Mouse (Mus musculus) intestine, embryonic 16.5 days (tissue): ENCODE measurements around the gene Kiss1. TPM values are rescaled to one million over a fixed set of nuclear protein-coding genes. Genes with fewer than 3 reads are reported as not detected.

ENCODE experiments used
- ATAC-seq: fragments of 200-750 bp; cut with Nextera tagmentation; 2 replicates; pipeline ENCODE4 v1.8.0; 2017; ENCODE audit warnings: moderate TSS enrichment, moderate library complexity
- H3K27ac ChIP-seq: fragments of 300-500 bp; sonication (generic); 2 replicates; pipeline ENCODE4 v1.5.1; 2014; ENCODE audit warnings: mild to moderate bottlenecking, low read length
- H3K27me3 ChIP-seq: fragments of 300-500 bp; sonication (generic); replicated peaks from 2 replicates; pipeline ENCODE4 v1.6.1; 2014; ENCODE audit warnings: low read length, control low read depth, mixed read lengths; ENCODE audit not compliant: control insufficient read depth, insufficient read depth
- H3K36me3 ChIP-seq: fragments of 300-500 bp; sonication (generic); 2 replicates; pipeline ENCODE4 v1.6.1; 2014; ENCODE audit warnings: low read length, control low read depth; ENCODE audit not compliant: control insufficient read depth, insufficient read depth
- H3K4me1 ChIP-seq: fragments of 300-500 bp; sonication (generic); 2 replicates; pipeline ENCODE4 v1.6.1; 2014; ENCODE audit warnings: low read length, control low read depth, mixed read lengths; ENCODE audit not compliant: control insufficient read depth, insufficient read depth
- H3K4me2 ChIP-seq: fragments of 300-500 bp; sonication (generic); 2 replicates; pipeline ENCODE4 v1.6.1; 2014; ENCODE audit warnings: low read depth, low read length, control low read depth
- H3K4me3 ChIP-seq: fragments of 300-500 bp; sonication (generic); 2 replicates; pipeline ENCODE4 v1.5.1; 2014; ENCODE audit warnings: mild to moderate bottlenecking, low read length
- H3K9ac ChIP-seq: fragments of 300-500 bp; sonication (generic); 2 replicates; pipeline ENCODE4 v1.6.1; 2014; ENCODE audit warnings: low read depth, low read length
- H3K9me3 ChIP-seq: fragments of 300-500 bp; sonication (generic); 2 replicates; pipeline ENCODE4 v1.6.1; 2016; ENCODE audit warnings: low read length, control low read depth; ENCODE audit not compliant: control insufficient read depth
- WGBS: fragments of 180-500 bp; shearing (Covaris S2); extraction: QIAGEN DNeasy Blood & Tissue Kit; methylation state at CpG from one replicate; pipeline ENCODE4 v1.1.7; 2014; 5-methylcytosine and 5-hydroxymethylcytosine counted together
- polyA plus RNA-seq: library from polyadenylated mRNA; unstranded; fragments of >200 nt; fragmentation: Nextera tagmentation; extraction: Ambion mirVana; gene quantifications from 2 replicates; pipeline ENCODE4 v1.2.1, GENCODE M21; 2015

Gene Kiss1
- polyA plus RNA-seq, 1 experiment from 2014 or later: not detected

DNA sequence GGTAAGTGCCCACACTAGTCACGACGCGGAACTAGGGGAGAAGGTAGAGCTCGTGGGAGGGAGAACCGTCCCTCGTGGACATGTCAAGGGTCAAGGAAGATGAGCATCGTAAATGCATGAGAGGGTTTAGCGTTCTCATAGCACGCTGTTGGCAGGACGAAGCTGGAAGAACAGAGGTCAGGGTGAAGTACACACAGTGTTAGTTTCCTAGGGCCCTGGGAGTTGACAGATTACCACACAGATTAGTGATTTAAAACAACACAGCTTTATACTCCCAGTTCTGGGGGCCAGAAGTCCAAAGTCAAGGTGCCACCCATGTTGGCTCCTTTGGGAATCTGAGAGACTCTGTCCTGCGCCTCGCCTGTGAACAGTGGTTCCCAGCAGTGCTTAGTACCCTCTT lies 33.8 kb upstream of the Kiss1 start:
- no peak for ATAC-seq
- Histone ChIP-seq H3K27ac (no peak overlapping the region), H3K36me3 (peaks cover 5% of the 10 kb centered on the region), H3K4me1 (no peaks in the 10 kb centered on the region), H3K4me2 (no peak overlapping the region), H3K9me3 (no peaks in the 10 kb centered on the region), H3K27me3 (no peaks in the 10 kb centered on the region), H3K4me3 (no peak overlapping the region), H3K9ac (no peak overlapping the region)
- WGBS: 86% methylated on average over 12 of the region's 12 CpGs

DNA sequence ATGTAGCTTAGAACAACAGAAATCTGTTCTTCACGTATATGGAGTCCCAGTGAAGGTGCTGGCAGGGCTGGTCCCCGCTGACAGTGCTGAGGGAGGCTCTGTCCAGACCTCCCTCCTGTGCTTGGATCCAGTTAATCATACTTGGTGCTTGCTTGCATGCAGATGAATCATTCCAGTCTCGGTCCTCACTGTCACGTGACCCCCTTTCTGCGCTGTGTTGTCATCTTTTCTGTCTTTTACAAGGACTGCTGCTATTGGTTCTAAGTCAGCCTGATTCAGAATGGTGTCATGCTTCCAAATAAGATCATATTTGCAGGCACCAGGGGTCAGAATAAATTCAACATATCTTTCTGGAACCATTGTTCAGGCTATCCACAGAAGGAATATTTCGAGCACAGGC lies 29.8 kb upstream of the Kiss1 start:
- no peak overlapping the region for H3K4me3 ChIP-seq
- no peaks in the 10 kb centered on the region for H3K27me3 ChIP-seq
- H3K27ac ChIP-seq: no peak overlapping the region
- 91% methylated on average over 6 of the region's 6 CpGs for WGBS
- no peak overlapping the region for H3K9ac ChIP-seq
- no peaks in the 10 kb centered on the region for H3K4me1 ChIP-seq
- peaks cover 5% of the 10 kb centered on the region for H3K36me3 ChIP-seq
- H3K4me2 ChIP-seq: no peak overlapping the region
- ATAC-seq: no peak
- H3K9me3 ChIP-seq: no peaks in the 10 kb centered on the region

DNA sequence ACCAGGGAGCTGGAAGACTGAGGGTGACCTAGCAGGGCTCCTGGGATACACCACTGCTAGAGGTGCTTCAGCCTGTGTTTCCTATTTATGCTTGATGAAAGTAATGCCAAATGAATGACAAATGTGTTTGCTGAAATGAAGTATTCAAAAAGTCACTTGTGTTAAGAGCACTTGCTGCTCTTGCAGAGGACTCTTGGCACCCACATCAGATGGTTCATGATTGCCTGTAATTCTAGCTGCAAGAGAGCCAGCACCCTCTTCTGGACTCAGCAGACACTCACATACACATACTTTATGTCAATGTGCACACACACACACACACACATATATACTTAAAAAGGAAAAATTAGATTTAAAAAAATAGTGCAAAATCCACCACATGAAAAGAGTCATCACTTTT lies 29.1 kb upstream of the Kiss1 start:
- no peaks in the 10 kb centered on the region for H3K27me3 ChIP-seq
- no peak for ATAC-seq
- H3K4me2 ChIP-seq: no peak overlapping the region
- no peak overlapping the region for H3K9ac ChIP-seq
- H3K36me3 ChIP-seq: peaks cover 1% of the 10 kb centered on the region
- H3K4me1 ChIP-seq: no peaks in the 10 kb centered on the region
- H3K27ac ChIP-seq: no peak overlapping the region
- H3K4me3 ChIP-seq: no peak overlapping the region
- H3K9me3 ChIP-seq: no peaks in the 10 kb centered on the region

DNA sequence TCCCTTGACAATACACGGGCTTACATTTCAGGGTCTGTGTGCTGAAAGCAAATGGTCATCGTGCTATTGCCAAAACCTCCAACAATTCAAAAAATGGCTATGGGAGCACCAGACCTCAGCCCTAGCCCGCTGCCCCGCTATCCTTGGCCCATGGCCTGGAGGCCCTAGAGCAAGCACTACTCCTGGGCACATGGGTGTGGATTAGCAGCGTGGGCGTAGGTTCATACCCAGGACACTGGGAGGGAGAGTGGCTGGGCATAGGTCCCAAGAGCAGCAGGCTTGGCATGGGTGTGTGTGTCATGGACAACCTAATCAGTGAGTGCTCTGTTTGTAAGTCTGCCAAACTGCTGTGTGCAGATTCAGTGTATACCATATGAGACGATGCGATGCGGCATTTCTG lies 25.3 kb upstream of the Kiss1 start:
- WGBS: 84% methylated on average over 9 of the region's 9 CpGs
- peaks cover 4% of the 10 kb centered on the region; the same call in 1 of the 2 replicates for H3K36me3 ChIP-seq
- no peak overlapping the region for H3K4me2 ChIP-seq
- H3K27me3 ChIP-seq: no peaks in the 10 kb centered on the region
- no peak for ATAC-seq
- no peak overlapping the region for H3K4me3 ChIP-seq
- no peaks in the 10 kb centered on the region for H3K9me3 ChIP-seq
- H3K9ac ChIP-seq: no peak overlapping the region
- H3K27ac ChIP-seq: no peak overlapping the region
- no peaks in the 10 kb centered on the region for H3K4me1 ChIP-seq

DNA sequence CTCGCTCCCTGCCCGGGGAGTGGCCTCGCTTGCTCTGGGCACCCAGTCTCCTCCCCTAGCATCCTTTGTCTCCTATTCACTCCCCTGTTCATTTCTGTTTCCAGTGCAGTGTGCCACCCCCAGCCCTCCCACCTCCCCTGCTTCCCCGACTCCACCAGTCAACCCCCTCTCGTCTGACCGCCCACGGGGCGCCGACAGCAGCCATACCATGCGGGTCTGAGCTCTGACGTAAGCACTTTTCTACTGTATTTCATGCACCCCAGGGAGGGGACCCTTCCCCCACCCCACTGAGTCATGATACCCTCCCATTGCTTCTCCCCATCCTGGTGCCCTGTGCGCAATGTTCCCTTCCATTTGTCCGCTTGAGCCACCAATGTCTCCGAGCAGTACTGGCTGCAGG lies 22.9 kb upstream of the Kiss1 start:
- H3K4me2 ChIP-seq: no peak overlapping the region
- no peak overlapping the region for H3K27ac ChIP-seq
- WGBS: 55% methylated on average over 14 of the region's 14 CpGs
- H3K4me1 ChIP-seq: peaks cover 8% of the 10 kb centered on the region; the same call in 1 of the 2 replicates
- no peaks in the 10 kb centered on the region for H3K27me3 ChIP-seq
- H3K36me3 ChIP-seq: peaks cover 4% of the 10 kb centered on the region
- no peaks in the 10 kb centered on the region for H3K9me3 ChIP-seq
- H3K4me3 ChIP-seq: no peak overlapping the region
- no peak overlapping the region for H3K9ac ChIP-seq
- ATAC-seq: peak; percentile 10; the same call in 1 of the 2 replicates

DNA sequence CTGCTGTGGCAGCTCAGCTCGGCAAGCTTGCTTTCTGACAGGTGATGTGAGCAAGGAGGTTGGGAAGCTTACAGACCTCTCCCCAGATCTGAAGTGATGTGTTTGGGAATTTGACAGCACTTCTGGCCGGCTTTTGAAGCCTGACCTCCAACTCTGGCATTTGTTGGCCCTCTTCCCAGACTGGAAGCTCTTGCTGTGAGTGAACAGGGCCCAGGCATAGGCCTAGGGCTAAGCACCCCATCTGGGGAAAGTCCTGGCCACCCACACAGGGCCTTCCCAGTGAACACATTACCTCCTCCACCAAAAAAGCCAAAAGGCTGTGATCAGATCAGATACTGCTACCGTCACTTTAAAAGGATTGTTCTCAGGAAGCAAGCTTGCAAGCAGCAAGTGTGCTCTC lies 19.1 kb upstream of the Kiss1 start:
- whole genome bisulfite sequencing: 32% methylated on average over 3 of the region's 3 CpGs
- Histone ChIP-seq H3K4me3 (no peak overlapping the region), H3K4me2 (no peak overlapping the region), H3K9me3 (peaks cover 4% of the 10 kb centered on the region; the same call in 1 of the 2 replicates), H3K27me3 (no peaks in the 10 kb centered on the region), H3K9ac (no peak overlapping the region), H3K36me3 (peaks cover 4% of the 10 kb centered on the region), H3K4me1 (peaks cover 8% of the 10 kb centered on the region; the same call in 1 of the 2 replicates), H3K27ac (peak overlapping the region; percentile 38; the same call in 1 of the 2 replicates)
- ATAC-seq: no peak

DNA sequence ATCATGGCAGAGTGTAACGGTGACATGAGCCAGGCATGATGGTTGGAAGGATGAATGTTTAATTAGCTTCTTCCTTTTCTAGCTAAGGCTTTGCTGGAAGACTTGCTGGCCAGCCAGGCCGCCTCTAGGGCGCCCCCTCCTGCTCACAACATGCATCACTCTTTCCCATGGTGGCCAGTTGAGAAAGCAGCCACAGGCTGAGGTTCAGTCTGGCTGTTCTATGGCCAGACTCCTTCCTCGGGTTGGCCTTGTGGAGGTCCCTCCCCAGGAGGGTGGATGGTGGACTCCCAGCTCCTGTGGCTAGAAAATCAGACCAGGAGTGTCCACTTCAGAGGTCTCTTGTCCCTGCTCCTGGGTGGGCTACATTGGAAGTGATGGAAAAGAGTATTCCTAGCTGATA lies 14.8 kb upstream of the Kiss1 start:
- ATAC-seq: no peak
- peaks cover 6% of the 10 kb centered on the region; the same call in 1 of the 2 replicates for H3K4me1 ChIP-seq
- 7% methylated on average over 4 of the region's 4 CpGs for WGBS
- H3K4me2 ChIP-seq: no peak overlapping the region
- H3K9me3 ChIP-seq: peaks cover 4% of the 10 kb centered on the region; the same call in 1 of the 2 replicates
- H3K9ac ChIP-seq: no peak overlapping the region
- H3K4me3 ChIP-seq: no peak overlapping the region
- no peaks in the 10 kb centered on the region for H3K27me3 ChIP-seq
- no peaks in the 10 kb centered on the region; the same call in 1 of the 2 replicates for H3K36me3 ChIP-seq
- no peak overlapping the region for H3K27ac ChIP-seq

DNA sequence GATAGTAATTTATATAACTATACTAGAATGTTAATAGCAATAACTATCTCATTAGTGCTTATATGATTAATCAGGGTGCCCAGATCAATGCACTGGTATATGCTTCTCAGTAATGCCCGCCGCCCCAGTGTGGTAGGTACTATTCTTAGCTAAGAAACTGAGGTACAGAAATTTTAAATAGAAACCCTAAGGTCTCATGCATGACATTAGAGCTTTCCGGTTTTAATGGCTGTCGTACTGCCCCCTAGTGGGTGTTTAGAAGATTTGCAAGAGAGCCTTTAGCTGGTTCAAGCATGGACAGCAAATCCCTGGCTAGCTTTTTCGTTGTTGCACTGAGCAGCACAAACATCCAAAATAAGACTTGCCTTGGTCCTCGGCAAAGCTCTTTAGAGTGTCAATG lies 14.4 kb upstream of the Kiss1 start:
- peaks cover 5% of the 10 kb centered on the region; the same call in 1 of the 2 replicates for H3K4me1 ChIP-seq
- H3K9ac ChIP-seq: no peak overlapping the region
- H3K36me3 ChIP-seq: no peaks in the 10 kb centered on the region
- H3K27me3 ChIP-seq: no peaks in the 10 kb centered on the region
- H3K27ac ChIP-seq: no peak overlapping the region
- H3K4me3 ChIP-seq: no peak overlapping the region
- H3K4me2 ChIP-seq: no peak overlapping the region
- no peak for ATAC-seq
- WGBS: 11% methylated on average over 6 of the region's 6 CpGs
- peaks cover 4% of the 10 kb centered on the region; the same call in 1 of the 2 replicates for H3K9me3 ChIP-seq

DNA sequence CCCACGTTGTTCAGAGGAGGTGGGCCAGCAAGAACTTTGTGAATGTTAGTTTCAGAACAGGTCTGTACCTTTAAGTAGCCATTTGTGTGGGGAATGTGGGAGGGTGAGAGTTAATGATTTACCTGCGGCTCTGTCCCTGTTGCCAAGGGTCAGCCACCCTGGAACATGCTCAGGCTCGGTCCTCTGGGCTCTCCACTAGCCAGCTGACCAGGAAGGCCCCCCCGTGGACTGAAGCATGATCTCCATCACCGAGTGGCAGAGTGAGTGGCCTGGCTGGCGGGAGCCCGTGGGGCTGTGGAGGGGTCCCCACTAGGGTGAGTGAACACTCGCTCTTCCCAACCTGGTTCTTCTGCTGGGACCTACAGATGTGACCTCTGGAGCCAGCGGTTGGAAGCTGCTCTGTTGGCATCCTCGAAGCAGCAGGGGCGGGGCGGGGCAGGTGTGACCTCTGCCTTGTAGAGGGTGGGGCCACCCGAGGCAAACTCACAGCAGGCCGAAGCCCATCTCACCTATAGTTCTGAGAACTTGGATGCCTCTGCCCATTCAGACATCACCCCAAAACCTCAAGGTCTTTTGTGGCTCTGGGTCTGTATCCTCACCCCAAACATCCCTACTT lies 11.9 kb upstream of the Kiss1 start, which contains the start of gene Golt1a:
TSS of gene Golt1a (plus strand) at position 149 of the 616 bp plus-strand sequence.
- H3K4me1 ChIP-seq: 0 out of 2 replicates have a peak, but pooled peaks cover 3% of the 10 kb centered on the region
- H3K27me3 ChIP-seq: no peaks in the 10 kb centered on the region
- peaks cover 4% of the 10 kb centered on the region; the same call in 1 of the 2 replicates for H3K9me3 ChIP-seq
- no peaks in the 10 kb centered on the region for H3K36me3 ChIP-seq
- WGBS: 47% methylated on average over 14 of the region's 14 CpGs
- peak within 1 kb of the TSS; percentile 47 for H3K4me2 ChIP-seq
- peak; percentile 90 for ATAC-seq
- H3K4me3 ChIP-seq: peak within 1 kb of the TSS; percentile 48
- H3K9ac ChIP-seq: peak within 1 kb of the TSS; percentile 59
- peak within 1 kb of the TSS; percentile 69 for H3K27ac ChIP-seq
